Mouse (Mus musculus): Measurements from ENCODE around the gene Ccdc182. TPM values are rescaled to one million over a fixed set of nuclear protein-coding genes. Genes with fewer than 3 reads are reported as not detected.

The Ccdc182 gene
- polyA plus RNA-seq, 1 experiment from 2014 or later: 0.40 TPM

DNA sequence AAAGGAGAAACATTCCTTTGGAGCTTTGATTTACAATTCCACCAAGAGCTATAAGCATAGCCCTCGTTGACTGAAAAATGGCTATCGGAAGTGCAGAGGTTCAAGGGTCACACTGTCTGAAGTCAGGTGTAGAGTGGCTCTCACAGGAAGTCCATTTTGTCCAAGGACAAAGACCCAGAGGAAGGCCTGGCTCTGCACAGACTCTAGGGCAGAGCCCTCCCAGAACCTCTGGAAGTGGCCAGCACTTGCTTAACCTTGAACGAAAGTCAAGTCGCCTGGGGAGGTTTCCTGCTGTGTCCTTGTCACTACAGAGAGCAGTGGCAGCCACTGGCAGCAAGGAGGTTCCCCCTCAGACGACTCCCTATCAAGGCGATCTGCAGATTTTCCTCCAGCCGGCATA, 33.4 kb upstream of the Ccdc182 start:
- no peak overlapping the region for H3K4me3 ChIP-seq (replicated peaks)
- no peak overlapping the region for H3K4me2 ChIP-seq
- H3K9ac ChIP-seq (replicated peaks): no peak overlapping the region
- no peaks in the 10 kb centered on the region for H3K4me1 ChIP-seq (replicated peaks)
- H3K27me3 ChIP-seq: no peaks in the 10 kb centered on the region
- WGBS: 48% methylated on average over 7 of the region's 7 CpGs
- no peaks in the 10 kb centered on the region for H3K36me3 ChIP-seq
- H3K27ac ChIP-seq: no peak overlapping the region
- no peak for ATAC-seq (ENCODE audit: insufficient number of reproducible peaks, insufficient read depth, low FRiP score, low TSS enrichment, low read depth)
- H3K9me3 ChIP-seq: 0 out of 2 replicates have a peak, but pooled peaks cover 5% of the 10 kb centered on the region

DNA sequence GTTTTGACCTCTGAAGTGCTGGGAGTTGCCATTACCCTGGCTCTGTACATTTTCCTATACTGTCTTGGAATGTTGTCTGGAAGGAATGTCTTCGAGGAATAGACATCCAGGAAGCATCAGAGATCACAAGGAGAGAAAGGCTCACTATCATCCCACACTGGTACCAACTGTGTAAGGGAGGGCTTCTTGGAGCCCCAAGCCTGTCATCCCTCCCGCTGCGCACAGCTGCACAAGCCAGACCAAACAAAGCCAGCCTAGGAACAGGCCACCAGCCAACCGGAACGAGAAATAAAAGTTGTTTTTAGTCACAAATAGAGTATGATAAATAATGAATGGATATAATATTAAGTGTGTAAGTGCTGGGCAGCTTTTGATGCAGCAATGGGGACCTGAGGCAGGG, 29.0 kb upstream of the Ccdc182 start:
- Histone ChIP-seq H3K4me3 (replicated peaks) (no peak overlapping the region), H3K27ac (no peak overlapping the region), H3K27me3 (no peaks in the 10 kb centered on the region), H3K9me3 (no peaks in the 10 kb centered on the region), H3K36me3 (no peaks in the 10 kb centered on the region), H3K4me2 (no peak overlapping the region), H3K9ac (replicated peaks) (no peak overlapping the region), H3K4me1 (replicated peaks) (no peaks in the 10 kb centered on the region)
- 91% methylated on average over 5 of the region's 5 CpGs for WGBS
- no peak for ATAC-seq (ENCODE audit: insufficient number of reproducible peaks, insufficient read depth, low FRiP score, low TSS enrichment, low read depth)

DNA sequence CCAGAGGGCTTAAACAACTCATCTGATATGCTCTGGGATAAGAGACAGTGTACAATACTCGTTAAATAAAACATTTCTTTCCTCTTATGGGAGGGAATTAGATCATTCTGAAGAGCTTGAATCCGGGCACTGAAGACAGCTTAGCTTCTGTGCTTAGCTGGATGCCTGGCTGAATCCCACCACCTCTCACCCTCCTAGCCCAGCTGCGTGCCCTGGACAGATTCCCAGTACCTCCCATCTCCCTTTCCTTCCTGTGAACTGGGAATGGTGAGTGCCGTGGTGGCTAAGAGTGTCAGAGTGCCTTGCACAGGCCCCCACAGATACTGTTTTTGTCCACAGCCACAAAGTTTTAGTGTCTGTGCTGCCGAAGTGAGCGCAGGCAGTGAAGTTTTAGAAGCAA, 27.5 kb upstream of the Ccdc182 start:
- H3K36me3 ChIP-seq: no peaks in the 10 kb centered on the region
- WGBS: 69% methylated on average over 6 of the region's 6 CpGs
- no peak overlapping the region for H3K4me2 ChIP-seq
- H3K27me3 ChIP-seq: no peaks in the 10 kb centered on the region
- H3K27ac ChIP-seq: no peak overlapping the region
- no peak overlapping the region for H3K4me3 ChIP-seq (replicated peaks)
- no peak overlapping the region for H3K9ac ChIP-seq (replicated peaks)
- H3K9me3 ChIP-seq: no peaks in the 10 kb centered on the region
- ATAC-seq (ENCODE audit: insufficient number of reproducible peaks, insufficient read depth, low FRiP score, low TSS enrichment, low read depth): no peak
- no peaks in the 10 kb centered on the region for H3K4me1 ChIP-seq (replicated peaks)

DNA sequence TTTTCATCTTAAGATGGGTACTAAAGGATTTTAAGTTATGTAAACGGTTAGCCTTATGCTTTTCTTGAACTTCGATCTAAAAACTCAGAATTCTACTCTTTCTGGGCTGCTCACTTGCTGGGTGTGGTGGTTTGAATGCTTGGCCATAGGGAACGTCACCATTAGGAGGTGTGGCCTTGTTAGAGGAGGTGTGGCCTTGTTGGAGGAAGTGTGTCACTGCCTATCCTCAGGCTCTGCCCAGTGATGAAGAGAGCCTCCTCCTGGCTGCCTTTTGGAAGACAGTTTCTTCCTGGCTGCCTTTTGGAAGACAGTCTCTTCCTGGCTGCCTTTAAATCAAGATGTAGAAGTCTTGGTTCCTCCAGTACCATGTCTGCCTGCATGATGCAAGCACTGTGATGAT, 22.0 kb upstream of the Ccdc182 start:
- Histone ChIP-seq H3K4me3 (replicated peaks) (no peak overlapping the region), H3K36me3 (no peaks in the 10 kb centered on the region), H3K9ac (replicated peaks) (no peak overlapping the region), H3K27ac (no peak overlapping the region), H3K9me3 (no peaks in the 10 kb centered on the region), H3K27me3 (peaks cover 10% of the 10 kb centered on the region), H3K4me1 (replicated peaks) (peaks cover 29% of the 10 kb centered on the region), H3K4me2 (no peak overlapping the region)
- WGBS: 67% methylated on average over 3 of the region's 3 CpGs
- no peak for ATAC-seq (ENCODE audit: insufficient number of reproducible peaks, insufficient read depth, low FRiP score, low TSS enrichment, low read depth)

DNA sequence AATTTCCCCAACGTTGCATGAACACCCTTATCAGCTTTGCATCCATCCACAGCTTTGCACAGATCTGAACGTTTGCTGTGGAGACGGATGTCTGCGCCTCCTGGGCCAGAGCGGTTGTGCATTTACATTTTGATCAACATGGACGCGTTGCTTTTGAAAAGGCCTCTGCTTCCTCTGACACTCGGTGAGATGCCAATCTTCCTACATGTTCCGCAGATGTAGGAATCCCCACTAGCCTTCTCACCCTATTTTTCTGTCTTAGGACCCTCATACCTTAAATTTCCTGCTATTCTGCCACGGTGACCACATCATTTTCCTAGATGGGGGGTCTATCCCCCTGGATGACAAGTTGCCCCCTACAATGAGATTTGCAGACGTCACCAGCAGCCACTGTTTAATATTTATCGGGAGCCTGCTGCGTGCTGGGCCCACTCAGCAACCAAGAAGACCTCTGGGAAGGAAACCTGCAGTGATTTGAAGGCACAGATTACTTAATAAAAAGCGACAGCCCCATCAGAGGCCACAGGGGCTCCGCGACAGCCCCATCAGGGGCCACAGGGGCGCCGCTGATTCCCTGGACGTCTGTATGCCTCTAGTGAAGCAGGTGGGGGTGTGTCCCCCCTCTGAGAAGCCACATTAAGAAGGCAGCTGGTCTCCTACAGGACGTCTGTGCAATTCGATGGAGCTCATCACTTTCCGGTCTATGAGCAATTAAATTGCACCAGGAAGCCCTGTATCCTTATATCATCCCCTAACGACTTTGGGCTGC, 19.6 kb upstream of the Ccdc182 start:
- Histone ChIP-seq H3K27ac (no peak overlapping the region), H3K4me2 (peak overlapping the region; percentile 34), H3K36me3 (no peaks in the 10 kb centered on the region), H3K9ac (replicated peaks) (no peak overlapping the region), H3K4me1 (replicated peaks) (peaks cover 45% of the 10 kb centered on the region), H3K27me3 (peaks cover 10% of the 10 kb centered on the region), H3K4me3 (replicated peaks) (no peak overlapping the region), H3K9me3 (no peaks in the 10 kb centered on the region)
- ATAC-seq (ENCODE audit: insufficient number of reproducible peaks, insufficient read depth, low FRiP score, low TSS enrichment, low read depth): no peak
- WGBS: 55% methylated on average over 23 of the region's 23 CpGs

DNA sequence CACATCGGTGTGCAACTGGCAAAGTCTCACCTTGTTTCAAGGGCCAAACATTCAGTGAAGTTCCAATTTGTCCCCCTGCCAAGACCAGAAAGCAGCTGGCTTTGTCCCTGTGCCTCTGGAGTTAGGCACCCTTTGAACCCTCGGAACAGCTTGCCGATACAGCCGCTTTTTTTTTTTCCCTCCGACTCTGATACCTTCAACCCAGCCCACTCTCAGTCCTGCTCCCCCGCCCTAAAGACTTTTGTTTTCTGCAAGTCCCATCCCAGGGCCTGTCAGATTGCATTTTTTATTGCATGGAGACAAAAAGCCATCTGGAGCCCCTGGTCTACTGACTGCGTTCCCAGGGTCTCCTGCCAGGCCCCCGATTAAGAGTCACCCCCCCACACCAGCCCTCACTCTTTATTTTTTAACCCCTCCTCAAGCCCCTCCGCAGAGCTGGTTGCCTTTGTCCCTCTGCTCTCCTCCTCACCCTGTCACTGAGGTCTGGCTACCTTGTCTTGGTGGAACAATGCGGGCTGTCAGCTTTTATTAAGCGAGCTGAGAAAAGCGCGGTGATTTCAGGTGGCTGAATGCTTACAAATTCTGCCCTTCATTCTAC, 18.9 kb upstream of the Ccdc182 start:
- ATAC-seq (ENCODE audit: insufficient number of reproducible peaks, insufficient read depth, low FRiP score, low TSS enrichment, low read depth): no peak
- H3K9ac ChIP-seq (replicated peaks): peak overlapping the region; percentile 34; the same call in 1 of the 2 replicates
- peaks cover 49% of the 10 kb centered on the region for H3K4me1 ChIP-seq (replicated peaks)
- no peaks in the 10 kb centered on the region for H3K9me3 ChIP-seq
- H3K4me2 ChIP-seq: peak overlapping the region; percentile 34
- peak overlapping the region; percentile 57; the same call in 1 of the 2 replicates for H3K27ac ChIP-seq
- peaks cover 10% of the 10 kb centered on the region for H3K27me3 ChIP-seq
- 13% methylated on average over 13 of the region's 13 CpGs for WGBS
- no peak overlapping the region for H3K4me3 ChIP-seq (replicated peaks)
- no peaks in the 10 kb centered on the region for H3K36me3 ChIP-seq

DNA sequence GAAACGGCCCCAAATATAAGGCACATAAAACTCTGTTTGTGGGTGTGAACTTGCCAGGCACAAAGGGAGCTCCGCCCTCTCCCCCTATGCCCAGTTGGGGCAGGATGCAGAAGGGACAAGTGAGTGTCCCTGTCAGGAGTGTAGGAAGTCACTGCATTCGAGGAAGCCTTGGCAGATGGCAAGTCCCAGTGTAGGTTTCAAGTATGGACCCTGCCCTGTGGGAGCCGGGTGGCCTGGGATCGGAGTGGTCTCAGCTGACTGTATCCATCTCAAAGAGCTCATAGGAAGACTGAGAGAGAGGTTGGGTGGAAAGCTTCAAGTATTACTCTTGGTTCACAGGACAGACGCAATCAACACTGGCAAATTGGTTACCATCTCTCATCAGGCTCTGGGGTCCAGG, 17.9 kb upstream of the Ccdc182 start:
- H3K36me3 ChIP-seq: no peaks in the 10 kb centered on the region
- H3K4me3 ChIP-seq (replicated peaks): no peak overlapping the region
- H3K9ac ChIP-seq (replicated peaks): no peak overlapping the region
- peak overlapping the region; percentile 57 for H3K27ac ChIP-seq
- H3K27me3 ChIP-seq: peaks cover 10% of the 10 kb centered on the region
- no peak for ATAC-seq (ENCODE audit: insufficient number of reproducible peaks, insufficient read depth, low FRiP score, low TSS enrichment, low read depth)
- H3K9me3 ChIP-seq: no peaks in the 10 kb centered on the region
- WGBS: 51% methylated on average over 6 of the region's 6 CpGs
- H3K4me2 ChIP-seq: peak overlapping the region; percentile 34; the same call in 1 of the 2 replicates
- peaks cover 49% of the 10 kb centered on the region for H3K4me1 ChIP-seq (replicated peaks)

DNA sequence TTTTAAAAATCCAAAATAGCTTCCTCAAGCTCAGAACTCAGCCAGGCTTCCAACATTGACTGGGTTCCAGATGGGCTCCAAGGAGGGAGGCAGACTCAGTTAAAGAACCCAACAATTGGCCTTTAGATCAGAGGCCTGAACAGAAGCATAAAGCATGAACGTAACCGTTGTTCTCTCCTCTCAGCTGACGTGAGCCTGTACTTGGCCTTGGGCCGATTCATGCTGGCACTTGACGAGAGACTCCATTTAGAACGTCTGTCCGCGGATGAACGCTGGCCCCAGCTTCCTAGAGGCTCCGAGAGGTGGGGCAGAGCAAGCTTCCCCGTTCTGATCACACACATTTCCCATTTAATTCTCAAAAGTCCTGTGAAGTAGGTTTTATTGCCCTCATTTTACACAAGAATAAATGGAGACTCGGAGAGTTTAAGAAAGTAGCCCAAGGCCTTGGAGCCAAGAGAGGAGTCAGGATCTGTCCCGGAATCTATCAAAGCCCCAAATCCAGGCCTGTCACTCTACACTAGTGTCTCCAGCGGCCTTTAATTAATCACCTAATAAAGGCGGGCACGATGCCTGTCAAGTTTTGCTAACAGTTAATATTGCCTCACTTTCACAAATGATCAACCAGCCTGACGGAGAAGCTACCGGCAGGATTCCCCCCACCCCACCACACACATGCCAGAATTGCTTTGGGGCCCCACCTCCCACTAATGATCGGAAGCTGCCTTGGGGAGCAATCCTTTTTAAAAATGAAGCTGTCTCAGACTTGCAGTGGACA, 17.1 kb upstream of the Ccdc182 start:
- Histone ChIP-seq H3K9me3 (0 out of 2 replicates have a peak, but pooled peaks cover under 1% of the 10 kb centered on the region), H3K36me3 (no peaks in the 10 kb centered on the region), H3K27me3 (peaks cover 10% of the 10 kb centered on the region), H3K4me3 (replicated peaks) (no peak overlapping the region), H3K4me2 (peak overlapping the region; percentile 34), H3K9ac (replicated peaks) (no peak overlapping the region), H3K27ac (peak overlapping the region; percentile 57), H3K4me1 (replicated peaks) (peaks cover 49% of the 10 kb centered on the region)
- no peak for ATAC-seq (ENCODE audit: insufficient number of reproducible peaks, insufficient read depth, low FRiP score, low TSS enrichment, low read depth)
- WGBS: 26% methylated on average over 19 of the region's 19 CpGs

DNA sequence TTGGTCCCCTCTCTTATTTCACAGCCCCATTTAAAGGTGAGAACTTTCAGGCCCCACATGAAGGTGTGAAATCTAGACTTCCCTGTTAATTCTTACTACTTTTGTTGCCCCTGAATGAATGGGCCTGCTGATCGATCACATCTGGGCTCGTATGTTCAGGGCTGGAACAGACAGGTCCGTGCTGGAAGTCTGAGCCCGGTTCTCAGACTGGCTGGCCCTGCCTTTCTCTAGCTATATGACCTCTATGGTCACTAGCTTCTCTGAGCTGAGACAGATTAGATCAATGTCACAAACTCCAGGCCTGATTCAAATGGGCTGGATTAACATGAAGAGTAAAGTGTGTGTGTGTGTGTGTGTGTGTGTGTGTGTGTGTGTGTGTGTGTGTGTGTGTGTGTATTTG, 14.9 kb upstream of the Ccdc182 start:
- Histone ChIP-seq H3K27ac (no peak overlapping the region), H3K4me1 (replicated peaks) (peaks cover 49% of the 10 kb centered on the region), H3K9me3 (peaks cover 11% of the 10 kb centered on the region; the same call in 1 of the 2 replicates), H3K4me2 (no peak overlapping the region), H3K27me3 (peaks cover 8% of the 10 kb centered on the region), H3K36me3 (no peaks in the 10 kb centered on the region), H3K4me3 (replicated peaks) (no peak overlapping the region), H3K9ac (replicated peaks) (no peak overlapping the region)
- ATAC-seq (ENCODE audit: insufficient number of reproducible peaks, insufficient read depth, low FRiP score, low TSS enrichment, low read depth): no peak
- WGBS: 30% methylated on average over 4 of the region's 4 CpGs

DNA sequence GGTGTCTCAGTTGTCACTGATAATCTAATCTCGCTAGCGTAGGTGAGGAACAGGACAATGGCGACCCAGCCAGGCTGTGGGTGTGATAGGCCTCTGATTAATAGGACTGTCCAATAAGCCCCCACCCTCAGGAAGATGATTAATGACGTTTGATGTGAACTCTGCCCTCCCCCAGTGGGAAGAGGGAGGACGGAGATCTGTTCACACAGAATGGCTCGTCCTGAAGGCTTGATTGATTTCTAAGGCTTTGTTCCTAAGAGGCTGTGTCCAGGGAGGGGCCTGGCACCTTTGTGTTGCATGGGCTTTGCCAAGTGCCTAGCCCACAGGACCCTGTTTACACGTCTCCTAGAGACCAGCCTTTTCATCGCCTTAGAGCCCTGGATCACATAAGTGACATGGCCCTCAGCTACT, 13.4 kb upstream of the Ccdc182 start:
- no peak for ATAC-seq (ENCODE audit: insufficient number of reproducible peaks, insufficient read depth, low FRiP score, low TSS enrichment, low read depth)
- H3K9ac ChIP-seq (replicated peaks): no peak overlapping the region

More for the DNA sequence above, 13.4 kb upstream of the Ccdc182 start:
- Histone ChIP-seq H3K9me3 (peaks cover 11% of the 10 kb centered on the region; the same call in 1 of the 2 replicates), H3K27me3 (0 out of 2 replicates have a peak, but pooled peaks cover 2% of the 10 kb centered on the region), H3K4me1 (replicated peaks) (peaks cover 34% of the 10 kb centered on the region), H3K36me3 (no peaks in the 10 kb centered on the region), H3K4me2 (no peak overlapping the region), H3K4me3 (replicated peaks) (no peak overlapping the region), H3K27ac (no peak overlapping the region)
- WGBS: 53% methylated on average over 8 of the region's 8 CpGs
